Mouse (Mus musculus): ENCODE results near the gene Ccnd1. TPM values are rescaled to one million over a fixed set of nuclear protein-coding genes. Genes with fewer than 3 reads are reported as not detected.

The Ccnd1 gene
- polyA plus RNA-seq, 1 experiment from 2014 or later, result 63.7 TPM

- H3K27me3 ChIP-seq (ENCODE audit: control insufficient read depth, insufficient read depth, low read length), result no peaks in the 10 kb centered on the region
- no peak for ATAC-seq (ENCODE audit: insufficient number of reproducible peaks, insufficient read depth, low FRiP score, low read depth)
- peaks cover 43% of the 10 kb centered on the region for H3K36me3 ChIP-seq (ENCODE audit: control insufficient read depth, insufficient read depth, low read length)
- H3K4me1 ChIP-seq (ENCODE audit: control insufficient read depth in 2 of 2, insufficient read depth in 2 of 2, low read length in 2 of 2), result peaks cover 16 to 21% of the 10 kb centered on the region in 2 experiments
- under 1% methylated on average over 39 of the region's 39 CpGs for WGBS
- peak overlapping the region; percentile 74 to 84 for H3K4me3 ChIP-seq (ENCODE audit: control insufficient read depth in 1 of 2, insufficient read depth in 1 of 2, low read depth in 1 of 2, low read length in 2 of 2)
- no peaks in the 10 kb centered on the region for H3K9me3 ChIP-seq (ENCODE audit: control insufficient read depth, low read length)
- peak overlapping the region; percentile 34 to 96 for H3K27ac ChIP-seq (replicated peaks in 1 of 2; ENCODE audit: control insufficient read depth in 1 of 2, insufficient read depth in 1 of 2, low read depth in 2 of 2, low read length in 2 of 2)
- H3K4me2 ChIP-seq (ENCODE audit: low read length), result peak overlapping the region; percentile 94
- peak overlapping the region; percentile 86 for H3K9ac ChIP-seq (ENCODE audit: low read length)
Observed at GRCm38 (mm10) chr7:144937899-144938517, 1.7 kb downstream of the Ccnd1 start.

- Histone ChIP-seq H3K27me3 (ENCODE audit: control insufficient read depth, insufficient read depth, low read length) (no peaks in the 10 kb centered on the region), H3K27ac (replicated peaks in 1 of 2; ENCODE audit: control insufficient read depth in 1 of 2, insufficient read depth in 1 of 2, low read depth in 2 of 2, low read length in 2 of 2) (peak overlapping the region; percentile 34 to 96), H3K9me3 (ENCODE audit: control insufficient read depth, low read length) (no peaks in the 10 kb centered on the region), H3K4me1 (ENCODE audit: control insufficient read depth in 2 of 2, insufficient read depth in 2 of 2, low read length in 2 of 2) (peaks cover 11 to 15% of the 10 kb centered on the region in 2 experiments), H3K4me2 (ENCODE audit: low read length) (peak overlapping the region; percentile 94), H3K9ac (ENCODE audit: low read length) (peak overlapping the region; percentile 86), H3K4me3 (ENCODE audit: control insufficient read depth in 1 of 2, insufficient read depth in 1 of 2, low read depth in 1 of 2, low read length in 2 of 2) (peak overlapping the region; percentile 74 to 84), H3K36me3 (ENCODE audit: control insufficient read depth, insufficient read depth, low read length) (peaks cover 48% of the 10 kb centered on the region)
- no peak for ATAC-seq (ENCODE audit: insufficient number of reproducible peaks, insufficient read depth, low FRiP score, low read depth)
- WGBS, result 4% methylated on average over 20 of the region's 20 CpGs
Observed at GRCm38 (mm10) chr7:144937490-144937889, 2.2 kb downstream of the Ccnd1 start.

- no peak overlapping the region for H3K27ac ChIP-seq (replicated peaks in 1 of 2; ENCODE audit: control insufficient read depth in 1 of 2, insufficient read depth in 1 of 2, low read depth in 2 of 2, low read length in 2 of 2)
- H3K27me3 ChIP-seq (ENCODE audit: control insufficient read depth, insufficient read depth, low read length), result no peaks in the 10 kb centered on the region
- no peak overlapping the region for H3K4me3 ChIP-seq (ENCODE audit: control insufficient read depth in 1 of 2, insufficient read depth in 1 of 2, low read depth in 1 of 2, low read length in 2 of 2)
- no peak overlapping the region for H3K9ac ChIP-seq (ENCODE audit: low read length)
- ATAC-seq (ENCODE audit: insufficient number of reproducible peaks, insufficient read depth, low FRiP score, low read depth), result no peak
- peaks cover 59% of the 10 kb centered on the region for H3K36me3 ChIP-seq (ENCODE audit: control insufficient read depth, insufficient read depth, low read length)
- H3K4me1 ChIP-seq (ENCODE audit: control insufficient read depth in 2 of 2, insufficient read depth in 2 of 2, low read length in 2 of 2), result peaks cover 9% of the 10 kb centered on the region in 2 experiments; a peak in 2 of 4 replicates
- no peak overlapping the region for H3K4me2 ChIP-seq (ENCODE audit: low read length)
- H3K9me3 ChIP-seq (ENCODE audit: control insufficient read depth, low read length), result no peaks in the 10 kb centered on the region
- WGBS, result 83% methylated on average over 4 of the region's 4 CpGs
Observed at GRCm38 (mm10) chr7:144936311-144936880, 3.3 kb downstream of the Ccnd1 start.

- H3K4me2 ChIP-seq (ENCODE audit: low read length), result no peak overlapping the region
- H3K9ac ChIP-seq (ENCODE audit: low read length), result no peak overlapping the region
- peaks cover 64% of the 10 kb centered on the region for H3K36me3 ChIP-seq (ENCODE audit: control insufficient read depth, insufficient read depth, low read length)
- no peak overlapping the region for H3K27ac ChIP-seq (replicated peaks in 1 of 2; ENCODE audit: control insufficient read depth in 1 of 2, insufficient read depth in 1 of 2, low read depth in 2 of 2, low read length in 2 of 2)
- H3K27me3 ChIP-seq (ENCODE audit: control insufficient read depth, insufficient read depth, low read length), result no peaks in the 10 kb centered on the region
- peaks cover 5 to 9% of the 10 kb centered on the region in 2 experiments; a peak in 2 of 4 replicates for H3K4me1 ChIP-seq (ENCODE audit: control insufficient read depth in 2 of 2, insufficient read depth in 2 of 2, low read length in 2 of 2)
- H3K4me3 ChIP-seq (ENCODE audit: control insufficient read depth in 1 of 2, insufficient read depth in 1 of 2, low read depth in 1 of 2, low read length in 2 of 2), result no peak overlapping the region
- ATAC-seq (ENCODE audit: insufficient number of reproducible peaks, insufficient read depth, low FRiP score, low read depth), result no peak
- 48% methylated on average over 5 of the region's 5 CpGs for WGBS
- H3K9me3 ChIP-seq (ENCODE audit: control insufficient read depth, low read length), result no peaks in the 10 kb centered on the region
Observed at GRCm38 (mm10) chr7:144935563-144935962, 4.2 kb downstream of the Ccnd1 start.

GRCm38 (mm10) chr7:144934901-144935300, 4.8 kb downstream of the Ccnd1 start:
- no peak for ATAC-seq (ENCODE audit: insufficient number of reproducible peaks, insufficient read depth, low FRiP score, low read depth)
- H3K4me3 ChIP-seq (ENCODE audit: control insufficient read depth in 1 of 2, insufficient read depth in 1 of 2, low read depth in 1 of 2, low read length in 2 of 2), result no peak overlapping the region
- peaks cover 71% of the 10 kb centered on the region for H3K36me3 ChIP-seq (ENCODE audit: control insufficient read depth, insufficient read depth, low read length)
- no peaks in the 10 kb centered on the region for H3K27me3 ChIP-seq (ENCODE audit: control insufficient read depth, insufficient read depth, low read length)
- no peak overlapping the region for H3K4me2 ChIP-seq (ENCODE audit: low read length)
- no peak overlapping the region for H3K27ac ChIP-seq (replicated peaks in 1 of 2; ENCODE audit: control insufficient read depth in 1 of 2, insufficient read depth in 1 of 2, low read depth in 2 of 2, low read length in 2 of 2)
- H3K4me1 ChIP-seq (ENCODE audit: control insufficient read depth in 2 of 2, insufficient read depth in 2 of 2, low read length in 2 of 2), result peaks cover 4 to 5% of the 10 kb centered on the region in 2 experiments; a peak in 2 of 4 replicates
- 82% methylated on average over 5 of the region's 5 CpGs for WGBS
- H3K9me3 ChIP-seq (ENCODE audit: control insufficient read depth, low read length), result no peaks in the 10 kb centered on the region
- no peak overlapping the region for H3K9ac ChIP-seq (ENCODE audit: low read length)

GRCm38 (mm10) chr7:144933796-144934195, 5.9 kb downstream of the Ccnd1 start:
- H3K27ac ChIP-seq (replicated peaks in 1 of 2; ENCODE audit: control insufficient read depth in 1 of 2, insufficient read depth in 1 of 2, low read depth in 2 of 2, low read length in 2 of 2), result no peak overlapping the region
- WGBS, result 89% methylated on average over 8 of the region's 8 CpGs
- H3K36me3 ChIP-seq (ENCODE audit: control insufficient read depth, insufficient read depth, low read length), result peaks cover 80% of the 10 kb centered on the region

GRCm38 (mm10) chr7:144933336-144933735, 6.4 kb downstream of the Ccnd1 start:
- H3K36me3 ChIP-seq (ENCODE audit: control insufficient read depth, insufficient read depth, low read length), result peaks cover 83% of the 10 kb centered on the region
- peaks cover 4 to 10% of the 10 kb centered on the region in 2 experiments; a peak in 2 of 4 replicates for H3K4me1 ChIP-seq (ENCODE audit: control insufficient read depth in 2 of 2, insufficient read depth in 2 of 2, low read length in 2 of 2)
- no peak overlapping the region for H3K27ac ChIP-seq (replicated peaks in 1 of 2; ENCODE audit: control insufficient read depth in 1 of 2, insufficient read depth in 1 of 2, low read depth in 2 of 2, low read length in 2 of 2)
- no peak overlapping the region for H3K4me3 ChIP-seq (ENCODE audit: control insufficient read depth in 1 of 2, insufficient read depth in 1 of 2, low read depth in 1 of 2, low read length in 2 of 2)
- no peak overlapping the region for H3K9ac ChIP-seq (ENCODE audit: low read length)
- WGBS, result 87% methylated on average over 3 of the region's 3 CpGs
- no peak overlapping the region for H3K4me2 ChIP-seq (ENCODE audit: low read length)
- no peaks in the 10 kb centered on the region for H3K27me3 ChIP-seq (ENCODE audit: control insufficient read depth, insufficient read depth, low read length)
- no peaks in the 10 kb centered on the region for H3K9me3 ChIP-seq (ENCODE audit: control insufficient read depth, low read length)
- ATAC-seq (ENCODE audit: insufficient number of reproducible peaks, insufficient read depth, low FRiP score, low read depth), result no peak

More at GRCm38 (mm10) chr7:144933796-144934195, 5.9 kb downstream of the Ccnd1 start:
- Histone ChIP-seq H3K27me3 (ENCODE audit: control insufficient read depth, insufficient read depth, low read length) (no peaks in the 10 kb centered on the region), H3K4me2 (ENCODE audit: low read length) (no peak overlapping the region), H3K4me3 (ENCODE audit: control insufficient read depth in 1 of 2, insufficient read depth in 1 of 2, low read depth in 1 of 2, low read length in 2 of 2) (no peak overlapping the region), H3K9me3 (ENCODE audit: control insufficient read depth, low read length) (no peaks in the 10 kb centered on the region), H3K9ac (ENCODE audit: low read length) (no peak overlapping the region), H3K4me1 (ENCODE audit: control insufficient read depth in 2 of 2, insufficient read depth in 2 of 2, low read length in 2 of 2) (peaks cover 4 to 7% of the 10 kb centered on the region in 2 experiments; a peak in 2 of 4 replicates)
- ATAC-seq (ENCODE audit: insufficient number of reproducible peaks, insufficient read depth, low FRiP score, low read depth), result no peak
